ENCODE assay signal across 8 mouse cellular contexts in the genomic region with DNA sequence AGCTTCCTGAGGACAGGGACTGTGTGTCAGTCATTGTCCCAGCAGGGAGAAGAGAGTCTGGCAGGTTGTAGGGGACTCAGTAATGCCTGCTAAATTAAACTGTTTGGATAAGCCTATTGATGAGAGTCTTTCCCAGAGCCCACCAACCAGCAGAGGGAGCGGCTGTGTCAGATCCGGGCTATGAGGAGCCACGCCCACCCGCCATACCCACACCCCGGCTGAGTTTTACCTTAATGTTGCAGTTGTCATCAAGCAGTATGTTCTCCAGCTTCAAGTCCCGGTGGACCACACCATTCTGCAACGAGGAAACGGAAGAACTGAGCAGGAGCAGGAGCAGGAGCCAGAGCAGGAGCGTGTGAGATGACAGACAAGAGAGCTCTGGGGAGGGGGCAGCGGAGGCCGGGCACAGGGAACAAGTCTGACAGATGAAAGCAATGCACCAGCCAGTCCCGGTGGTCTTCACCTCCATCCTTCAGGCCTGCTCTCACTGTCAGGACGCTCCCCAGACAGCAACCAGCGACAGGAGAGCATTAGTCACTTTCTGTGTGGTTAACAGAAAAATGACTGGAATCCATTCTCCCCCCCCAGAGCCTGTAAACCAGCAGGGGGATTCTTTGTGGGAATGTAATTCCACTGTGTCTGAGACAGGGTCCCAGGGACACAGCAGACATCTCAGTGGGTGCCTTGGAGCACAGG. TPM values are rescaled to one million over a fixed set of nuclear protein-coding genes. Genes with fewer than 3 reads are reported as not detected.
DNase-seq lines count a peak whose midpoint lies in the region; ATAC-seq and TF ChIP-seq lines count a peak whose summit lies in the region.
"Had no signal": no experiment of that assay in that cellular context is flagged by ENCODE, and none has a peak within 500 bp of the region (broad histone marks: within the 10 kb centered on the region; RNA-seq: fewer than 3 reads in every experiment).

No protein-coding gene starts in this region.

- H3K4me3 ChIP-seq in left cerebral cortex, adult 2 months = no peak overlapping the region
- H3K4me3 ChIP-seq in hindbrain, embryonic 16.5 days (ENCODE audit: low read length) = no peak overlapping the region
- no peak overlapping the region; the same call in 1 of the 2 replicates for H3K4me3 ChIP-seq in midbrain, embryonic 13.5 days (replicated peaks)
- H3K4me3 ChIP-seq: erythroblast, embryonic 14.5 days had no signal

- 21% methylated on average over 14 of the region's 14 CpGs for WGBS in hindbrain, embryonic 16.5 days
- WGBS in midbrain, embryonic 13.5 days = 25% methylated on average over 14 of the region's 14 CpGs

- peaks cover 47% of the 10 kb centered on the region for H3K4me1 ChIP-seq in hindbrain, embryonic 16.5 days (ENCODE audit: control insufficient read depth, insufficient read depth, low read depth, low read length)
- peaks cover 69% of the 10 kb centered on the region for H3K4me1 ChIP-seq in midbrain, embryonic 13.5 days (replicated peaks)

- no peaks in the 10 kb centered on the region for H3K36me3 ChIP-seq in hindbrain, embryonic 16.5 days (ENCODE audit: control insufficient read depth, insufficient read depth, low read length)
- H3K36me3 ChIP-seq in midbrain, embryonic 13.5 days = no peaks in the 10 kb centered on the region; the same call in 1 of the 2 replicates

- H3K9me3 ChIP-seq in hindbrain, embryonic 16.5 days (ENCODE audit: control insufficient read depth, low read length) = no peaks in the 10 kb centered on the region
- H3K9me3 ChIP-seq in midbrain, embryonic 13.5 days = no peaks in the 10 kb centered on the region

- H3K27ac ChIP-seq in left cerebral cortex, adult 2 months = peak overlapping the region; percentile 91
- peak overlapping the region; percentile 42; the same call in 1 of the 2 replicates for H3K27ac ChIP-seq in hindbrain, embryonic 16.5 days (ENCODE audit: low read depth, low read length)
- H3K27ac ChIP-seq in midbrain, embryonic 13.5 days = peak overlapping the region; percentile 26; the same call in 1 of the 2 replicates

- peak; percentile 41 for TF ChIP-seq CTCF in left cerebral cortex, adult 2 months (IDR thresholded peaks at IDR 0.05)

- H3K4me2 ChIP-seq in hindbrain, embryonic 16.5 days (ENCODE audit: low read length) = peak overlapping the region; percentile 40
- H3K4me2 ChIP-seq in midbrain, embryonic 13.5 days (replicated peaks) = peak overlapping the region; percentile 28

- H3K27me3 ChIP-seq in hindbrain, embryonic 16.5 days (replicated peaks; ENCODE audit: control insufficient read depth, insufficient read depth, low read length) = no peaks in the 10 kb centered on the region
- no peaks in the 10 kb centered on the region for H3K27me3 ChIP-seq in midbrain, embryonic 13.5 days

- intact Hi-C loops in left cerebral cortex, adult 2 months (cut with DNase I) = loop anchor here (2.0 kb wide), 1 partner anchor 49 kb away; a partner anchor contains a TSS

- no peak for ATAC-seq in hindbrain, embryonic 16.5 days
- ATAC-seq in midbrain, embryonic 13.5 days = peak; percentile 18; the same call in 1 of the 2 replicates

- 0 out of 2 replicates have a peak overlapping the region, but pooled peaks have one; percentile 14 for H3K9ac ChIP-seq in hindbrain, embryonic 16.5 days (ENCODE audit: low read depth, low read length)
- H3K9ac ChIP-seq in midbrain, embryonic 13.5 days (replicated peaks) = 0 out of 2 replicates have a peak overlapping the region, but pooled peaks have one; percentile 4

- no peak for DNase-seq in left cerebral cortex, adult 2 months (ENCODE audit: extremely low spot score in 1 of 2, low spot score in 2 of 2)
- DNase-seq in left cerebral cortex, adult 8-10 months (ENCODE audit: low spot score in 2 of 2) = no peak
- peak; percentile 64 for DNase-seq in embryo, embryonic 10.5 days (ENCODE audit: low spot score)
- no peak for DNase-seq in adrenal gland, postnatal 25 days
- no peak for DNase-seq in ovary, postnatal 36 days (ENCODE audit: low spot score)

RNA-seq across cellular contexts. Expression of a gene that starts 48.2 kb away (rescaled TPM):
- 10 to 100 TPM; 72.9 to 87.5 TPM for total RNA-seq in left cerebral cortex, adult 2 months (2021)
- total RNA-seq in left cerebral cortex, adult 8-10 months (2022) = 10 to 100 TPM; 53.0 to 67.6 (median 60.4) TPM
- polyA plus RNA-seq in hindbrain, embryonic 16.5 days (2015; fragmentation: Nextera tagmentation; extraction: Ambion mirVana) = 4.7 and 5.4 TPM in 2 replicates
- polyA plus RNA-seq in midbrain, embryonic 13.5 days (2015; fragmentation: Nextera tagmentation; extraction: Ambion mirVana) = 4.9 and 5.0 TPM in 2 replicates
- total RNA-seq in adrenal gland, postnatal 25 days (2021) = 6.8 and 7.8 TPM in 2 replicates

Comparison
In these comparisons a context has a peak if more than half of its experiments do, and no peak if none do; other contexts are left out.
1. H3K27ac ChIP-seq: peak in every context shown above with its lines; median percentile 91 in left cerebral cortex, adult 2 months; 42 in hindbrain, embryonic 16.5 days; 26 in midbrain, embryonic 13.5 days.